Mouse (Mus musculus): ENCODE results near the gene Sstr4.

DNA sequence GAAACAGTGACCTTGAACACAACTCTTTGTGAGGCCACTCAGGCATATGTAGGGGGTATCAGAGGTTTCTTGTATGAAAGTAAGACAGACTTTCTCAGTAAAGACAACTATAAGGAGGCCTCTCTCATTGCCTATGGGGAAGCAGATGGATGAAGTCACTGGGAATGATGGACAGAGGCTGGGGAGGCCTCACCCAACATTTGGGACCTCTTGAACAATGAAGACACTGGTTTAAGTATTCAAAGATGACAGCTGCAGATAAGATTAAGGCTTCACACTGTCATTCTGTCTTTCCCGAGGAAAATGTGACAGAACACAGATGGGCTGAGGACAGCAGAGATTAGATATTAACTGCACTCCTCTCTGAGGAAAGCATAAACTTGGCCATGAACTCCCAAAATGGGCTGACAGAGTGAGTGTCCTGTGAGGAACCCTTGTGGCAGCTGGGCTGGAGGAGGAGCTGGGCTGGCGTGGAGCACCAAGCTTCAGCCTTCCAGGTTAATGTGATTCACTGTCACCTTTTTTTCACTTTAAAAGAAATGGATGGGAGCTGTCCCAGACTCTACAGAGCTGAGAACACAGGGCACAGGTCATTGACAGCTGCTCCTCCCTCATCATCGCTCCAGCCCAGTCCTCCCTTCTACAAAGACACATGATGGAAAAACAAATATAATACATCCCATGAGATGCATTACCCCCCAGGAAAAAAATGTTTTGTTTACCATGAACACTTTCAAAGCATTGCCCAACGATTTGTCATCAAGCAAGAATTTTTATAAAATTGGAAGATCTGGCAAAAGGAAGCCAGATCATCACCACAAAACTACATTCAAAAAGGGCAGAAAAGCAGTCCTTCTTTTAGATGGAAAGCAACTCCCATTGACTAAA, 23.2 kb upstream of the Sstr4 start:
- TF ChIP-seq CTCF (IDR thresholded peaks at IDR 0.05; ENCODE audit: borderline replicate concordance, insufficient read depth, low read depth, low read length) (no peak), POLR2A (IDR thresholded peaks at IDR 0.05; ENCODE audit: borderline replicate concordance, insufficient read depth, low read length) (no peak)
